Mouse (Mus musculus) liver (tissue): ENCODE results near the gene Snrpc.

Experiments used
- DNase-seq: peaks from one replicate; pipeline ENCODE4 v3.0.0-alpha.2; 2020; ENCODE audit warnings: mixed read lengths

The Snrpc gene

DNA sequence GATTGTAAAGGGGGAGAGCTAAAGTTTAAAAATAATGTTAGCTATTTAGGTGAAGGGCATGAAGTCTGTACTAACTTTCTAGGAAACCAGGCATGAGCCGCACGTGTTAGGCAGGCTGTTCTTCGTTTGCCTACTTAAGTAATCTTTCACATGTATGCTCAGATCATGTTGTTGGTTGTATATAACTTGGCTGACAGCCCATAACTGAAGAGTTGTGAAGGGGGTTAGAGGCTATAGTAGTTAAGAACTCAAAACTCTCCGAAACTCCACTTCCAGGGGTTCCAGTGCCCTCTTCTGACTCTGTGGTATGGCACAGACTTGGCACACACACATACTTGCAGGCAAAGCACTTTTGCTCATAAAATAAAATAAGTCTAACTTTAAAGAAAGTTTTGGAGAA is 28.8 kb downstream of the Snrpc start:
- no peak for DNase-seq

DNA sequence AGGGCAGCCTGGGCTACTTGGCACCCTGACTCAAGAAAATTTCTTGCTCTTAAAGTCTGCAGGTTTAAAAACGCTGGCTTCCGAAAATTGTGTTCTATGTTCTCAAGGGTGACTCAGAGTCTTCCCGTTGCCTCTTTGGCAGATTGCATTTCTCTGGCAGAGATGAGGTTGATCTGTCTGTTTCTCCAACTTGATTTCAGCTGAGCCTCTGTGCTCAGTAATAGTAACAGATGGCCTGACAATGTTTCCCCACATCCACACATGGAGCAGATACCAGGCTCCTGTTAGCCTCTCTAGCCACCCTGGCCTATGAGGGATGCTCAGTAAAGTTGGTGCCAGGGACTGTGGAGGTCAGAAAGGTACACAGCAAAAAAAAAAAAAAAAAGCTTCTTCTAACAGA is 33.9 kb downstream of the Snrpc start:
- DNase-seq: no peak

DNA sequence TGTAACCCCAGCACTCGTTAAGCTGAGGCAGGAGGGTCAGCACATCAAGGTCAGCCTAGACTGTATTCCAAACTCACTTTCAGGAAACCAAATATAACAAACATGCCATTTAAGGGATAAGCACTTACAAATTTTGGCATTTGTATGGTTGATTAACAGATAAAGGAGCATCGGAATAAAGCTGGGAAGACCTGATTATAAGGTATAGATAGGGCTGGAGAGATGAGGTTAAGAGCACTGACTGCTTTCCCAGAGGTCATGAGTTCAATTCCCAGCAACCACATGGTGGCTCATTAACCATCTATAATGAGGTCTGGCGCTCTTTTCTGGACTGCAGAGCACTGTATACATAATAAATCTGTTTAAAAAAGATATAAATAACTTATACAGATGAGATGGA is 35.6 kb downstream of the Snrpc start:
- DNase-seq: no peak

DNA sequence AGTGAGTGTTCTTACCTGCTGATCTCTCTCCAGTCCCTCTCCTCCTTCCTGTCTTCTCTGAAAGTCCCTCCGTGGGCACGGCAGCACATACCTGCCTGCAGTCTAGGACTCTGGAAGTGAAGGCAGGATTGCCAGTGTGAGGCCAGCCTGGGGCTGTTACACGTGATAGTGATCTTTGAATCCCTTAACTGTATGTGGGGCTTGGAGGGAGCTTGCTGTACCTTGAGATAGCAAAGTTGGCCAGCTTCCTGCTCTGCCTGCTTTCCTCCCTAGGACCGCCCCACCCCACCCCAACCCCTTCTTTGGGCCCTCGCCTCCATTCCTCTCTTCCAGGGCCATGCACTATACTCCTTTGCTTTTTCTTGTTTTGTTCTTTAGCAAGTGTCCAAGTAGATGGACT is 36.6 kb downstream of the Snrpc start:
- DNase-seq: peak; percentile 63

DNA sequence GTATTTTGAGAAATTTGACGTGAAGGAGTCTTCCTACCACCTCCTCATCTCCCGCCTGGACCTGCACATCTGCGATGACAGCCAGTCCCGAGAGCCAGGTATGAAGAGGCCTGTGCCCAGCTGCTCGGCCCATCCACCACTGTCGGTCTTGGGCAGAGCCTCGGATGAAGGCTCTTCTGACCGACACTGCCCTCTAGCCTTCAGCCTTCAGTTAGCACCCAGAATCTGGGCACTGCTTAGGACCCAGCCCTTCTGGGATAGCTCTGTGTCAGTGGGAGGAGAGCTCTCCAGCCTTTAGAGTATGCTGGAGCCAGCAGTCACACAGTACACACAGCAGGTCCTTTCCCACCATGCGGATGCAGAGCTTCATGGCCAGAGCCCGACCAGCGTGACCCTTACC is 43.6 kb downstream of the Snrpc start:
- DNase-seq: no peak

DNA sequence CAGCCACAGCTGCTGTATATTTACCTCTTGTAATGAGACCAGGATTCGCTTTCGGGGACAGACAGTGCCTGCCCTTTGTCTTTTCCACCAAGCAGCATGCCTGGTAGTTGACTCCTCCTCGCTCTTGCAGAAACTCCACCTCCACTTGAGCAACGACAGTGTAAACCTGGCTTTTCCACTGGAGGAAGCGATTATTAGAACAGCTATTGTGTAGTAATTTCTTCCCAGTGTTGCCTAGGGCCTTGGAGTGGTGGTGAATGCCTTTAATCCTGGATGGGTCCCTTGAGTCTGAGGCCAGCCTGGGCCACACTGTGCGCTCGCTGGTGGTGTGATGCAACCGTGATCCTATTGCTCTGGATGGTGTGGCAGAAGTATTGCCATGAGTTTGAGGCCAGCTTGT is 45.2 kb downstream of the Snrpc start:
- DNase-seq: no peak

DNA sequence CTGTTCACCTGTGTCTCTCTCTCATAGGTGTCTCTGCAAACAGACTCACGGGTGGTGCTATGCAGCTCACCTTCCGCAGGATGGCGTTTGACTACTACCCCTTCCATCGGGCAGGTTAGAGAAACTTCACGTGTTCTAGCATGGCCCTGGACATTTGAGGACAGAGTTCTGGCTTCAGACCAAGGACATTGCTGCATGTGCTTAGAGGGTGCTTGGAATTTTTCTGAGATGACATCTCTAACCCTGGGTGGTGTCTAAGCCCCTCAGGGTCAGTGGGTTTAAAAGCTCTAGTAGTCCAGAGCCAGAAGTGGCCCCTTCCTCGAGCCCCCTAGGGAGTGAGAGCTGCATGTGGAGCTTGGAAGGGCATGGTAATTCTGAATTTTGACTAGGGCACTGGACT is 46.0 kb downstream of the Snrpc start:
- no peak for DNase-seq

DNA sequence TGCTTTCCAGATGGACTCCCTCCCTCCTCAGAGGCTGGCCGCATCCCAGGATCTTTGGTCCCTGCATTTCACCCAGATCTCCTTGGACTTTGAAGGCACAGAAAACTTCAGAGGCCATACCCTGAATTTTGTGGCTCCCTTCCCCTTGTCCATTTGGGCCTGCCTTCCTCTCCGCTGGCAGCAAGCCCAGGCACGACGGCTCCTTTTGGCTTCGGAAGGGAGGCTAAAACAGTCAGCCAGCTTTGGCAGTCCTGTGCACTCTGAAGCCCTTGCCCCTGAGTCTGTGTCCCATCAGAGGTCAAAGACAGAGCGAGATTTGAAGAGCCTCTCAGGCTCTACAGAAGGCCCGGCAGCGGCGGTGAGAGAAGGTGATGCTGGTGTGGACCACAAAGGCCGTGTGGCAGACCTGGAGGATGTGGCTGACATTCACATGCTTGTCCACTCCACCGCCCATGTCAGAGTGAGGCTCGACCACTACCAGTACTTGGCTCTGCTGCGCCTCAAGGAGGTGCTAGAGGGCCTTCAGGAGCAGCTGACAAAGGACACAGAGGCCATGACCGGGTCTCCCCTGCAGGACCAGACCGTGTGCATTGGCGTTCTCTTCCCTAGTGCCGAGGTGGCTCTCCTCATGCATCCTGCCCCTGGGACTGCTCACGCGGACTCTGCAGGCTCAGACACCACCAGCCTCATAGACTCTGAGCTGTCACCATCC is 48.7 kb downstream of the Snrpc start:
- no peak for DNase-seq
